Mouse (Mus musculus) hindbrain, postnatal 0 days (tissue): Measurements from ENCODE around the gene Wdr20. TPM values are rescaled to one million over a fixed set of nuclear protein-coding genes. Genes with fewer than 3 reads are reported as not detected.

ENCODE experiments used
- ATAC-seq: fragments of 200-750 bp; cut with Nextera tagmentation; 2 replicates; pipeline ENCODE4 v1.8.0; 2017; ENCODE audit warnings: mild to moderate bottlenecking, moderate TSS enrichment, moderate library complexity
- DNase-seq: peaks from one replicate; pipeline ENCODE4 v3.0.0-alpha.2; 2015; ENCODE audit warnings: low spot score
- H3K27ac ChIP-seq: fragments of 300-500 bp; sonication (generic); 2 replicates; pipeline ENCODE4 v1.5.1; 2014; ENCODE audit warnings: mild to moderate bottlenecking
- H3K27me3 ChIP-seq: fragments of 300-500 bp; sonication (generic); 2 replicates; pipeline ENCODE4 v1.6.1; 2014; ENCODE audit warnings: low read length, mixed read lengths; ENCODE audit not compliant: insufficient read depth
- H3K36me3 ChIP-seq: fragments of 300-500 bp; sonication (generic); 2 replicates; pipeline ENCODE4 v1.6.1; 2014; ENCODE audit warnings: low read length, mixed read lengths; ENCODE audit not compliant: insufficient read depth
- H3K4me1 ChIP-seq: fragments of 300-500 bp; sonication (generic); 2 replicates; pipeline ENCODE4 v1.6.1; 2014; ENCODE audit warnings: antibody characterized with exemption, low read length, mixed read lengths; ENCODE audit not compliant: insufficient read depth
- H3K4me2 ChIP-seq: fragments of 300-500 bp; sonication (generic); 2 replicates; pipeline ENCODE4 v1.6.1; 2014; ENCODE audit warnings: low read depth, mild to moderate bottlenecking, low read length, moderate library complexity, mixed read lengths
- H3K4me3 ChIP-seq: fragments of 300-500 bp; sonication (generic); 2 replicates; pipeline ENCODE4 v1.5.1; 2014; ENCODE audit warnings: low read length
- H3K9ac ChIP-seq: fragments of 300-500 bp; sonication (generic); replicated peaks from 2 replicates; pipeline ENCODE4 v1.6.1; 2014; ENCODE audit warnings: mild to moderate bottlenecking, low read length, moderate library complexity, mixed read lengths
- H3K9me3 ChIP-seq: fragments of 300-500 bp; sonication (generic); 2 replicates; pipeline ENCODE4 v1.6.1; 2016; ENCODE audit warnings: low read length, mixed read lengths
- CTCF ChIP-seq: IDR thresholded peaks from 2 replicates; pipeline ENCODE4 v1.5.1; 2016; ENCODE audit warnings: antibody characterized with exemption, control low read depth, low read depth
- WGBS: fragments of 180-500 bp; shearing (Covaris S2); extraction: QIAGEN DNeasy Blood & Tissue Kit; methylation state at CpG from one replicate; pipeline ENCODE4 v1.1.7; 2014; 5-methylcytosine and 5-hydroxymethylcytosine counted together
- polyA plus RNA-seq: library from polyadenylated mRNA; unstranded; fragments of >200 nt; fragmentation: Nextera tagmentation; extraction: Ambion mirVana; gene quantifications from 2 replicates; pipeline ENCODE4 v1.2.1, GENCODE M21; 2015
- total RNA-seq: library from RNA; depleted of rRNA; stranded (reverse); fragments of >200 nt; gene quantifications from 2 replicates; pipeline ENCODE4 v1.2.3, GENCODE M21; 2014

The Wdr20 gene
- total and polyA plus RNA-seq, 2 experiments from 2014 or later, result 17.1 to 28.8 TPM

- no peak for TF ChIP-seq CTCF
- H3K4me2 ChIP-seq, result peak overlapping the region; percentile 66
- ATAC-seq (no peak), DNase-seq (peak; percentile 20)
- peak overlapping the region; percentile 97 for H3K4me3 ChIP-seq
- 0 out of 2 replicates have a peak overlapping the region, but pooled peaks have one; percentile 94 for H3K9ac ChIP-seq
- H3K27ac ChIP-seq, result no peak overlapping the region
- peaks cover 12% of the 10 kb centered on the region for H3K4me1 ChIP-seq
- no peaks in the 10 kb centered on the region for H3K9me3 ChIP-seq
- H3K36me3 ChIP-seq, result no peaks in the 10 kb centered on the region
- 10% methylated on average over 4 of the region's 4 CpGs for WGBS
- H3K27me3 ChIP-seq, result no peaks in the 10 kb centered on the region
Observed at GRCm38 (mm10) chr12:110736641-110737040, 1.1 kb upstream of the Wdr20 start.

GRCm38 (mm10) chr12:110738158-110738921 lies 596 bp downstream of the Wdr20 start:
- Histone ChIP-seq H3K27ac (peak overlapping the region; percentile 90), H3K27me3 (no peaks in the 10 kb centered on the region), H3K9me3 (no peaks in the 10 kb centered on the region), H3K4me3 (peak overlapping the region; percentile 97), H3K4me1 (peaks cover 12% of the 10 kb centered on the region), H3K4me2 (peak overlapping the region; percentile 66), H3K9ac (peak overlapping the region; percentile 94), H3K36me3 (no peaks in the 10 kb centered on the region)
- DNase-seq, result peak; percentile 19
- WGBS, result 1% methylated on average over 59 of the region's 72 CpGs
- peak; percentile 79 for ATAC-seq
- no peak for TF ChIP-seq CTCF

- 82% methylated on average over 10 of the region's 10 CpGs for WGBS
- Histone ChIP-seq H3K9me3 (no peaks in the 10 kb centered on the region), H3K27me3 (no peaks in the 10 kb centered on the region), H3K27ac (no peak overlapping the region), H3K36me3 (no peaks in the 10 kb centered on the region), H3K4me2 (no peak overlapping the region), H3K4me1 (no peaks in the 10 kb centered on the region), H3K9ac (no peak overlapping the region), H3K4me3 (no peak overlapping the region)
- no peak for ATAC-seq
- DNase-seq, result no peak
- TF ChIP-seq CTCF, result no peak
Observed at GRCm38 (mm10) chr12:110750770-110751439, 13.2 kb downstream of the Wdr20 start.

- ATAC-seq, result no peak
- Histone ChIP-seq H3K27me3 (no peaks in the 10 kb centered on the region), H3K4me2 (no peak overlapping the region), H3K36me3 (no peaks in the 10 kb centered on the region), H3K27ac (no peak overlapping the region), H3K4me3 (no peak overlapping the region), H3K9me3 (no peaks in the 10 kb centered on the region), H3K4me1 (no peaks in the 10 kb centered on the region), H3K9ac (no peak overlapping the region)
- no peak for DNase-seq
- TF ChIP-seq CTCF, result no peak
Observed at GRCm38 (mm10) chr12:110752703-110753102, 15.0 kb downstream of the Wdr20 start.

- Histone ChIP-seq H3K9ac (no peak overlapping the region), H3K4me2 (no peak overlapping the region), H3K9me3 (no peaks in the 10 kb centered on the region), H3K27me3 (no peaks in the 10 kb centered on the region), H3K4me1 (no peaks in the 10 kb centered on the region), H3K4me3 (no peak overlapping the region), H3K27ac (no peak overlapping the region), H3K36me3 (no peaks in the 10 kb centered on the region)
- 98% methylated on average over 4 of the region's 4 CpGs for WGBS
- no peak for TF ChIP-seq CTCF
- DNase-seq (no peak), ATAC-seq (no peak)
Observed at GRCm38 (mm10) chr12:110753976-110754375, 16.2 kb downstream of the Wdr20 start.

GRCm38 (mm10) chr12:110757161-110757560 lies 19.4 kb downstream of the Wdr20 start:
- TF ChIP-seq CTCF, result no peak
- H3K27ac ChIP-seq, result no peak overlapping the region
- DNase-seq, result no peak
- H3K4me2 ChIP-seq, result no peak overlapping the region
- ATAC-seq, result no peak
- no peaks in the 10 kb centered on the region for H3K9me3 ChIP-seq
- no peak overlapping the region for H3K4me3 ChIP-seq
- 86% methylated on average over 3 of the region's 3 CpGs for WGBS
- H3K36me3 ChIP-seq, result no peaks in the 10 kb centered on the region
- H3K4me1 ChIP-seq, result no peaks in the 10 kb centered on the region
- H3K9ac ChIP-seq, result no peak overlapping the region
- no peaks in the 10 kb centered on the region for H3K27me3 ChIP-seq

GRCm38 (mm10) chr12:110758932-110759331 lies 21.2 kb downstream of the Wdr20 start:
- H3K4me2 ChIP-seq, result no peak overlapping the region
- H3K4me1 ChIP-seq, result no peaks in the 10 kb centered on the region
- no peak for ATAC-seq
- H3K27ac ChIP-seq, result no peak overlapping the region
- DNase-seq, result no peak
- 97% methylated on average over 8 of the region's 8 CpGs for WGBS
- H3K4me3 ChIP-seq, result no peak overlapping the region
- no peaks in the 10 kb centered on the region for H3K27me3 ChIP-seq
- TF ChIP-seq CTCF, result no peak
- H3K36me3 ChIP-seq, result no peaks in the 10 kb centered on the region
- H3K9me3 ChIP-seq, result no peaks in the 10 kb centered on the region
- no peak overlapping the region for H3K9ac ChIP-seq
